Mouse (Mus musculus): ENCODE measurements around the gene Cd300c. TPM values are rescaled to one million over a fixed set of nuclear protein-coding genes. Genes with fewer than 3 reads are reported as not detected.

Gene Cd300c
- polyA plus RNA-seq, 2 experiments: not detected

- TF ChIP-seq EP300 (IDR thresholded peaks at IDR 0.05; ENCODE audit: low read depth): no peak
- TF ChIP-seq CTCF (IDR thresholded peaks at IDR 0.05; ENCODE audit: low read depth): no peak
- no peaks in the 10 kb centered on the region for H3K4me1 ChIP-seq (replicated peaks; ENCODE audit: control insufficient read depth in 2 of 2, insufficient read depth in 2 of 2, low read length in 1 of 2)
- H3K4me3 ChIP-seq (ENCODE audit: insufficient read depth in 1 of 2, low read depth in 2 of 2, low read length in 2 of 2): no peak overlapping the region
- H3K9ac ChIP-seq (replicated peaks): no peak overlapping the region
- 53% methylated on average over 4 of the region's 4 CpGs for WGBS (ENCODE audit: insufficient replicate concordance)
- H3K36me3 ChIP-seq (replicated peaks; ENCODE audit: control insufficient read depth, insufficient read depth, low read depth): no peaks in the 10 kb centered on the region
- H3K27me3 ChIP-seq (ENCODE audit: control insufficient read depth, insufficient read depth, low read length): no peaks in the 10 kb centered on the region
- no peaks in the 10 kb centered on the region for H3K9me3 ChIP-seq (ENCODE audit: control insufficient read depth, low read length)
- DNase-seq (ENCODE audit: low read depth in 3 of 3, low spot score in 3 of 3) (no peak), ATAC-seq (ENCODE audit: insufficient read depth) (no peak)
- no peak overlapping the region for H3K27ac ChIP-seq
- no peak overlapping the region for H3K4me2 ChIP-seq (ENCODE audit: low read depth)
Measured at GRCm38 (mm10) chr11:114933591-114933990, 35.4 kb downstream of the Cd300c start.

GRCm38 (mm10) chr11:114931041-114931440 lies 37.9 kb downstream of the Cd300c start:
- H3K9me3 ChIP-seq (ENCODE audit: control insufficient read depth, low read length): no peaks in the 10 kb centered on the region
- no peak overlapping the region for H3K4me3 ChIP-seq (ENCODE audit: insufficient read depth in 1 of 2, low read depth in 2 of 2, low read length in 2 of 2)
- DNase-seq (ENCODE audit: low read depth in 3 of 3, low spot score in 3 of 3) (no peak), ATAC-seq (ENCODE audit: insufficient read depth) (no peak)
- no peaks in the 10 kb centered on the region for H3K4me1 ChIP-seq (replicated peaks; ENCODE audit: control insufficient read depth in 2 of 2, insufficient read depth in 2 of 2, low read length in 1 of 2)
- no peaks in the 10 kb centered on the region for H3K27me3 ChIP-seq (ENCODE audit: control insufficient read depth, insufficient read depth, low read length)
- no peak overlapping the region for H3K27ac ChIP-seq
- WGBS (ENCODE audit: insufficient replicate concordance): 37% methylated on average over 5 of the region's 5 CpGs
- H3K4me2 ChIP-seq (ENCODE audit: low read depth): no peak overlapping the region
- TF ChIP-seq CTCF (IDR thresholded peaks at IDR 0.05; ENCODE audit: low read depth): no peak
- no peak for TF ChIP-seq EP300 (IDR thresholded peaks at IDR 0.05; ENCODE audit: low read depth)
- H3K9ac ChIP-seq (replicated peaks): no peak overlapping the region
- H3K36me3 ChIP-seq (replicated peaks; ENCODE audit: control insufficient read depth, insufficient read depth, low read depth): no peaks in the 10 kb centered on the region

GRCm38 (mm10) chr11:114929581-114929980 lies 39.4 kb downstream of the Cd300c start:
- H3K27ac ChIP-seq: no peak overlapping the region
- no peaks in the 10 kb centered on the region for H3K36me3 ChIP-seq (replicated peaks; ENCODE audit: control insufficient read depth, insufficient read depth, low read depth)
- WGBS (ENCODE audit: insufficient replicate concordance): 45% methylated on average over 2 of the region's 2 CpGs
- no peaks in the 10 kb centered on the region for H3K4me1 ChIP-seq (replicated peaks; ENCODE audit: control insufficient read depth in 2 of 2, insufficient read depth in 2 of 2, low read length in 1 of 2)
- H3K9me3 ChIP-seq (ENCODE audit: control insufficient read depth, low read length): no peaks in the 10 kb centered on the region
- ATAC-seq (ENCODE audit: insufficient read depth) (no peak), DNase-seq (ENCODE audit: low read depth in 3 of 3, low spot score in 3 of 3) (no peak)
- no peak overlapping the region for H3K4me3 ChIP-seq (ENCODE audit: insufficient read depth in 1 of 2, low read depth in 2 of 2, low read length in 2 of 2)
- H3K4me2 ChIP-seq (ENCODE audit: low read depth): no peak overlapping the region
- TF ChIP-seq CTCF (IDR thresholded peaks at IDR 0.05; ENCODE audit: low read depth) (no peak), EP300 (IDR thresholded peaks at IDR 0.05; ENCODE audit: low read depth) (no peak)
- H3K9ac ChIP-seq (replicated peaks): no peak overlapping the region
- H3K27me3 ChIP-seq (ENCODE audit: control insufficient read depth, insufficient read depth, low read length): no peaks in the 10 kb centered on the region

GRCm38 (mm10) chr11:114923961-114924360 lies 45.0 kb downstream of the Cd300c start:
- Histone ChIP-seq H3K27ac (no peak overlapping the region), H3K9ac (replicated peaks) (no peak overlapping the region), H3K4me3 (ENCODE audit: insufficient read depth in 1 of 2, low read depth in 2 of 2, low read length in 2 of 2) (no peak overlapping the region), H3K4me2 (ENCODE audit: low read depth) (no peak overlapping the region), H3K27me3 (ENCODE audit: control insufficient read depth, insufficient read depth, low read length) (no peaks in the 10 kb centered on the region), H3K36me3 (replicated peaks; ENCODE audit: control insufficient read depth, insufficient read depth, low read depth) (no peaks in the 10 kb centered on the region), H3K9me3 (ENCODE audit: control insufficient read depth, low read length) (no peaks in the 10 kb centered on the region), H3K4me1 (replicated peaks; ENCODE audit: control insufficient read depth in 2 of 2, insufficient read depth in 2 of 2, low read length in 1 of 2) (no peaks in the 10 kb centered on the region)
- TF ChIP-seq EP300 (IDR thresholded peaks at IDR 0.05; ENCODE audit: low read depth): no peak
- peak; percentile 84 for TF ChIP-seq CTCF (IDR thresholded peaks at IDR 0.05; ENCODE audit: low read depth)
- no peak for DNase-seq (ENCODE audit: low read depth in 3 of 3, low spot score in 3 of 3)
- WGBS (ENCODE audit: insufficient replicate concordance): 65% methylated on average over 4 of the region's 4 CpGs
- no peak for ATAC-seq (ENCODE audit: insufficient read depth)

- Histone ChIP-seq H3K27ac (no peak overlapping the region), H3K9ac (replicated peaks) (no peak overlapping the region), H3K4me1 (replicated peaks; ENCODE audit: control insufficient read depth in 2 of 2, insufficient read depth in 2 of 2, low read length in 1 of 2) (no peaks in the 10 kb centered on the region), H3K4me2 (ENCODE audit: low read depth) (no peak overlapping the region), H3K27me3 (ENCODE audit: control insufficient read depth, insufficient read depth, low read length) (no peaks in the 10 kb centered on the region), H3K9me3 (ENCODE audit: control insufficient read depth, low read length) (no peaks in the 10 kb centered on the region), H3K36me3 (replicated peaks; ENCODE audit: control insufficient read depth, insufficient read depth, low read depth) (no peaks in the 10 kb centered on the region), H3K4me3 (ENCODE audit: insufficient read depth in 1 of 2, low read depth in 2 of 2, low read length in 2 of 2) (no peak overlapping the region)
- 70% methylated on average over 4 of the region's 4 CpGs for WGBS (ENCODE audit: insufficient replicate concordance)
- no peak for TF ChIP-seq CTCF (IDR thresholded peaks at IDR 0.05; ENCODE audit: low read depth)
- TF ChIP-seq EP300 (IDR thresholded peaks at IDR 0.05; ENCODE audit: low read depth): no peak
- no peak for DNase-seq (ENCODE audit: low read depth in 3 of 3, low spot score in 3 of 3)
- ATAC-seq (ENCODE audit: insufficient read depth): no peak
Measured at GRCm38 (mm10) chr11:114922439-114922838, 46.5 kb downstream of the Cd300c start.

Measured in liver, embryonic 14.5 days (tissue).